Mouse (Mus musculus) kidney, embryonic 15.5 days (tissue): ENCODE measurements around the gene Slc28a1. TPM values are rescaled to one million over a fixed set of nuclear protein-coding genes. Genes with fewer than 3 reads are reported as not detected.
"Not testable (repeated sequence)": the region's sequence is repeated elsewhere in the genome, so short reads cannot be mapped to it uniquely, and the experiment has no call there.

Source experiments
- ATAC-seq: fragments of 200-750 bp; cut with Nextera tagmentation; replicated peaks from 2 replicates; pipeline ENCODE4 v1.8.0; 2017; ENCODE audit warnings: moderate TSS enrichment; ENCODE audit not compliant: low FRiP score
- H3K27ac ChIP-seq: fragments of 300-500 bp; sonication (generic); 2 replicates; pipeline ENCODE4 v1.5.1; 2015; ENCODE audit warnings: mild to moderate bottlenecking, inconsistent platforms
- H3K27me3 ChIP-seq: fragments of 300-500 bp; sonication (generic); 2 replicates; pipeline ENCODE4 v1.6.1; 2015; ENCODE audit warnings: inconsistent platforms
- H3K36me3 ChIP-seq: fragments of 300-500 bp; sonication (generic); 2 replicates; pipeline ENCODE4 v1.6.1; 2015; ENCODE audit warnings: inconsistent platforms
- H3K4me1 ChIP-seq: fragments of 300-500 bp; sonication (generic); 2 replicates; pipeline ENCODE4 v1.6.1; 2015; ENCODE audit warnings: inconsistent platforms
- H3K4me2 ChIP-seq: fragments of 300-500 bp; sonication (generic); 2 replicates; pipeline ENCODE4 v1.6.1; 2015; ENCODE audit warnings: moderate library complexity, mild to moderate bottlenecking, inconsistent platforms
- H3K4me3 ChIP-seq: fragments of 300-500 bp; sonication (generic); replicated peaks from 2 replicates; pipeline ENCODE4 v1.5.1; 2015; ENCODE audit warnings: mild to moderate bottlenecking, inconsistent platforms
- H3K9ac ChIP-seq: fragments of 300-500 bp; sonication (generic); 2 replicates; pipeline ENCODE4 v1.6.1; 2015; ENCODE audit warnings: mild to moderate bottlenecking, inconsistent platforms
- H3K9me3 ChIP-seq: fragments of 300-500 bp; sonication (generic); replicated peaks from 2 replicates; pipeline ENCODE4 v1.6.1; 2016; ENCODE audit warnings: inconsistent platforms
- WGBS: fragments of 180-500 bp; shearing (Covaris S2); methylation state at CpG from one replicate; pipeline ENCODE4 v1.1.7; 2015; ENCODE audit warnings: mixed read lengths; 5-methylcytosine and 5-hydroxymethylcytosine counted together
- polyA plus RNA-seq: library from polyadenylated mRNA; unstranded; fragments of >200 nt; fragmentation: Nextera tagmentation; extraction: Ambion mirVana; gene quantifications from 2 replicates; pipeline ENCODE4 v1.2.1, GENCODE M21; 2015

Slc28a1 gene
- polyA plus RNA-seq, 1 experiment from 2014 or later: 0.13 TPM

- no peaks in the 10 kb centered on the region for H3K4me1 ChIP-seq
- H3K9me3 ChIP-seq: 0 out of 2 replicates have a peak, but pooled peaks cover 3% of the 10 kb centered on the region
- H3K27ac ChIP-seq: no peak overlapping the region
- ATAC-seq: no peak
- WGBS: 87% methylated on average over 5 of the region's 5 CpGs
- H3K27me3 ChIP-seq: no peaks in the 10 kb centered on the region
- no peak overlapping the region for H3K9ac ChIP-seq
- H3K36me3 ChIP-seq: no peaks in the 10 kb centered on the region
- no peak overlapping the region for H3K4me2 ChIP-seq
- H3K4me3 ChIP-seq: no peak overlapping the region
Observed at GRCm38 (mm10) chr7:81174654-81175053, 60.1 kb downstream of the Slc28a1 start.

GRCm38 (mm10) chr7:81176187-81176769 lies 61.7 kb downstream of the Slc28a1 start:
- no peak overlapping the region for H3K4me3 ChIP-seq
- H3K4me1 ChIP-seq: no peaks in the 10 kb centered on the region
- 50% methylated on average over 5 of the region's 5 CpGs for WGBS
- H3K9ac ChIP-seq: no peak overlapping the region
- no peak overlapping the region for H3K4me2 ChIP-seq
- ATAC-seq: no peak
- H3K27me3 ChIP-seq: no peaks in the 10 kb centered on the region
- no peaks in the 10 kb centered on the region for H3K36me3 ChIP-seq
- H3K27ac ChIP-seq: no peak overlapping the region
- H3K9me3 ChIP-seq: 0 out of 2 replicates have a peak, but pooled peaks cover 3% of the 10 kb centered on the region

- H3K27me3 ChIP-seq: no peaks in the 10 kb centered on the region
- H3K36me3 ChIP-seq: no peaks in the 10 kb centered on the region
- no peak overlapping the region for H3K9ac ChIP-seq
- no peak overlapping the region for H3K27ac ChIP-seq
- 0 out of 2 replicates have a peak, but pooled peaks cover 2% of the 10 kb centered on the region for H3K4me1 ChIP-seq
- H3K9me3 ChIP-seq: no peaks in the 10 kb centered on the region
- no peak overlapping the region for H3K4me3 ChIP-seq
- no peak overlapping the region for H3K4me2 ChIP-seq
- no peak for ATAC-seq
- WGBS: 62% methylated on average over 5 of the region's 5 CpGs
Observed at GRCm38 (mm10) chr7:81179494-81179893, 64.9 kb downstream of the Slc28a1 start.

GRCm38 (mm10) chr7:81182492-81183175 lies 68.0 kb downstream of the Slc28a1 start:
- H3K4me2 ChIP-seq: no peak overlapping the region
- H3K4me3 ChIP-seq: no peak overlapping the region
- 84% methylated on average over 10 of the region's 10 CpGs for WGBS
- H3K27ac ChIP-seq: no peak overlapping the region
- H3K36me3 ChIP-seq: no peaks in the 10 kb centered on the region
- ATAC-seq: no peak
- no peaks in the 10 kb centered on the region for H3K27me3 ChIP-seq
- no peaks in the 10 kb centered on the region for H3K9me3 ChIP-seq
- 0 out of 2 replicates have a peak, but pooled peaks cover 2% of the 10 kb centered on the region for H3K4me1 ChIP-seq
- no peak overlapping the region for H3K9ac ChIP-seq

GRCm38 (mm10) chr7:81183181-81183580 lies 68.6 kb downstream of the Slc28a1 start:
- H3K36me3 ChIP-seq: no peaks in the 10 kb centered on the region
- H3K27me3 ChIP-seq: no peaks in the 10 kb centered on the region
- H3K9ac ChIP-seq: no peak overlapping the region
- no peak overlapping the region for H3K4me3 ChIP-seq
- H3K4me2 ChIP-seq: no peak overlapping the region
- H3K9me3 ChIP-seq: no peaks in the 10 kb centered on the region
- H3K4me1 ChIP-seq: 0 out of 2 replicates have a peak, but pooled peaks cover 2% of the 10 kb centered on the region
- ATAC-seq: no peak
- H3K27ac ChIP-seq: no peak overlapping the region

- H3K27me3 ChIP-seq: no peaks in the 10 kb centered on the region
- H3K9ac ChIP-seq: no peak overlapping the region
- ATAC-seq: no peak
- H3K4me3 ChIP-seq: no peak overlapping the region
- H3K4me1 ChIP-seq: 0 out of 2 replicates have a peak, but pooled peaks cover 3% of the 10 kb centered on the region
- no peak overlapping the region for H3K4me2 ChIP-seq
- no peak overlapping the region for H3K27ac ChIP-seq
- WGBS: 91% methylated on average over 2 of the region's 2 CpGs
- H3K36me3 ChIP-seq: no peaks in the 10 kb centered on the region
- no peaks in the 10 kb centered on the region for H3K9me3 ChIP-seq
Observed at GRCm38 (mm10) chr7:81184136-81184535, 69.5 kb downstream of the Slc28a1 start.

GRCm38 (mm10) chr7:81184651-81185050 lies 70.1 kb downstream of the Slc28a1 start:
- WGBS: 87% methylated on average over 1 of the region's 1 CpGs
- ATAC-seq: no peak

GRCm38 (mm10) chr7:81186036-81186435 lies 71.4 kb downstream of the Slc28a1 start:
- H3K4me1 ChIP-seq, H3K27ac ChIP-seq, H3K9me3 ChIP-seq, H3K27me3 ChIP-seq, H3K4me3 ChIP-seq, H3K4me2 ChIP-seq, H3K36me3 ChIP-seq, ATAC-seq, H3K9ac ChIP-seq: not testable (repeated sequence)

More at GRCm38 (mm10) chr7:81184651-81185050, 70.1 kb downstream of the Slc28a1 start:
- Histone ChIP-seq H3K4me2 (no peak overlapping the region), H3K9me3 (no peaks in the 10 kb centered on the region), H3K27me3 (no peaks in the 10 kb centered on the region), H3K27ac (no peak overlapping the region), H3K9ac (no peak overlapping the region), H3K4me1 (0 out of 2 replicates have a peak, but pooled peaks cover 5% of the 10 kb centered on the region), H3K4me3 (no peak overlapping the region), H3K36me3 (no peaks in the 10 kb centered on the region)

- no peak for ATAC-seq
- WGBS: 53% methylated on average over 9 of the region's 9 CpGs
- no peak overlapping the region for H3K27ac ChIP-seq
- no peaks in the 10 kb centered on the region for H3K9me3 ChIP-seq
- H3K4me1 ChIP-seq: 0 out of 2 replicates have a peak, but pooled peaks cover 3% of the 10 kb centered on the region
- no peaks in the 10 kb centered on the region for H3K36me3 ChIP-seq
- H3K4me3 ChIP-seq: no peak overlapping the region
- H3K4me2 ChIP-seq: no peak overlapping the region
- no peaks in the 10 kb centered on the region for H3K27me3 ChIP-seq
- no peak overlapping the region for H3K9ac ChIP-seq
Observed at GRCm38 (mm10) chr7:81189180-81189579, 74.6 kb downstream of the Slc28a1 start.

GRCm38 (mm10) chr7:81195509-81195908 lies 80.9 kb downstream of the Slc28a1 start:
- Histone ChIP-seq H3K4me1 (peaks cover 13% of the 10 kb centered on the region), H3K27me3 (no peaks in the 10 kb centered on the region), H3K9ac (no peak overlapping the region), H3K36me3 (no peaks in the 10 kb centered on the region), H3K4me3 (no peak overlapping the region), H3K9me3 (no peaks in the 10 kb centered on the region), H3K27ac (no peak overlapping the region), H3K4me2 (no peak overlapping the region)
- 62% methylated on average over 4 of the region's 4 CpGs for WGBS
- ATAC-seq: no peak

- Histone ChIP-seq H3K4me3 (no peak overlapping the region), H3K9me3 (no peaks in the 10 kb centered on the region), H3K9ac (no peak overlapping the region), H3K4me1 (peaks cover 13% of the 10 kb centered on the region), H3K27me3 (no peaks in the 10 kb centered on the region), H3K36me3 (no peaks in the 10 kb centered on the region), H3K4me2 (no peak overlapping the region), H3K27ac (no peak overlapping the region)
- ATAC-seq: no peak
- WGBS: 72% methylated on average over 3 of the region's 3 CpGs
Observed at GRCm38 (mm10) chr7:81196796-81197195, 82.2 kb downstream of the Slc28a1 start.

- H3K4me2 ChIP-seq: peak overlapping the region; percentile 6; the same call in 1 of the 2 replicates
- H3K9me3 ChIP-seq: no peaks in the 10 kb centered on the region
- 20% methylated on average over 4 of the region's 4 CpGs for WGBS
- no peak overlapping the region for H3K9ac ChIP-seq
- no peaks in the 10 kb centered on the region for H3K27me3 ChIP-seq
- no peaks in the 10 kb centered on the region for H3K36me3 ChIP-seq
- 0 out of 2 replicates have a peak, but pooled peaks have one; percentile 38 for ATAC-seq
- peaks cover 19% of the 10 kb centered on the region for H3K4me1 ChIP-seq
- H3K27ac ChIP-seq: peak overlapping the region; percentile 54; the same call in 1 of the 2 replicates
- H3K4me3 ChIP-seq: no peak overlapping the region
Observed at GRCm38 (mm10) chr7:81198538-81198937, 83.9 kb downstream of the Slc28a1 start.
